Comparison of ENCODE assay signal across 21 mouse cellular contexts in genomic region chr5:118149711-118150110, GRCm38 (mm10). TPM values are rescaled to one million over a fixed set of nuclear protein-coding genes. Genes with fewer than 3 reads are reported as not detected.
DNase-seq lines count a peak whose midpoint lies in the region; ATAC-seq and TF ChIP-seq lines count a peak whose summit lies in the region.
"Had no signal": no experiment of that assay in that cellular context is flagged by ENCODE, and none has a peak within 500 bp of the region (broad histone marks: within the 10 kb centered on the region; RNA-seq: fewer than 3 reads in every experiment).

No protein-coding gene starts in this region.

- TF ChIP-seq CTCF in kidney, adult 2 months (conservative IDR thresholded peaks at IDR 0.05; ENCODE audit: insufficient read depth, insufficient read length, low read depth, low read length) = no peak

- TF ChIP-seq POLR2A in kidney, adult 2 months (IDR thresholded peaks at IDR 0.05; ENCODE audit: low read depth, low read length) = no peak

- peaks cover 8% of the 10 kb centered on the region for H3K36me3 ChIP-seq in heart, embryonic 11.5 days (ENCODE audit: control insufficient read depth, insufficient read depth, low read length)
- H3K36me3 ChIP-seq in kidney, adult 2 months (ENCODE audit: control insufficient read depth, insufficient read depth, low read length) = no peaks in the 10 kb centered on the region

- intact Hi-C loops in heart, postnatal 10 days (cut with DNase I) = no loop called here

- H3K4me2 ChIP-seq in heart, embryonic 11.5 days = no peak overlapping the region
- H3K4me2 ChIP-seq: hindbrain, embryonic 13.5 days; kidney, embryonic 15.5 days; limb, embryonic 12.5 days; neural tube, embryonic 13.5 days had no signal

- peak; percentile 94 for DNase-seq in heart, adult 11 months
- peak; percentile 96 for DNase-seq in adipocyte (ENCODE audit: low spot score)
- peak; percentile 82 for DNase-seq in gastrocnemius, postnatal 25 days
- DNase-seq in heart, postnatal 10 days = peak; percentile 55 to 66
- no peak for DNase-seq in left cerebral cortex, adult 8-10 months (ENCODE audit: low spot score in 2 of 2)
- DNase-seq in layer of hippocampus, postnatal 36 days = no peak
- DNase-seq in kidney, adult 2 months = no peak
- DNase-seq: adrenal gland, postnatal 25 days; cerebellum, adult 18-20 months; forebrain, postnatal 0 days; liver, postnatal 0 days; lung, postnatal 14 days; thymus, postnatal 14 days had no signal

- H3K4me3 ChIP-seq in heart, embryonic 11.5 days (ENCODE audit: low read depth, low read length) = no peak overlapping the region
- no peak overlapping the region for H3K4me3 ChIP-seq in kidney, adult 2 months (ENCODE audit: insufficient read depth, low read depth, low read length)
- H3K4me3 ChIP-seq: hindbrain, embryonic 13.5 days; kidney, embryonic 15.5 days; limb, embryonic 12.5 days; neural tube, embryonic 13.5 days had no signal

- H3K27ac ChIP-seq in heart, embryonic 11.5 days (ENCODE audit: low read depth, low read length) = no peak overlapping the region
- no peak overlapping the region for H3K27ac ChIP-seq in kidney, adult 2 months (ENCODE audit: insufficient read depth, low read depth, low read length)
- H3K27ac ChIP-seq: hindbrain, embryonic 13.5 days; kidney, embryonic 15.5 days; limb, embryonic 12.5 days; neural tube, embryonic 13.5 days had no signal

- H3K27me3 ChIP-seq in heart, embryonic 11.5 days (ENCODE audit: control insufficient read depth, insufficient read depth, low read length) = no peaks in the 10 kb centered on the region
- H3K27me3 ChIP-seq in kidney, adult 2 months (replicated peaks; ENCODE audit: control insufficient read depth, insufficient read depth, low read length) = no peaks in the 10 kb centered on the region
- H3K27me3 ChIP-seq: hindbrain, embryonic 13.5 days; kidney, embryonic 15.5 days; limb, embryonic 12.5 days; neural tube, embryonic 13.5 days had no signal

- no peak for ATAC-seq in heart, embryonic 11.5 days (replicated peaks; ENCODE audit: insufficient number of reproducible peaks, low FRiP score, low TSS enrichment)
- ATAC-seq: forebrain, postnatal 0 days; liver, postnatal 0 days had no signal

- WGBS in heart, embryonic 11.5 days (ENCODE audit: insufficient replicate concordance) = 56% methylated on average over 3 of the region's 3 CpGs
- WGBS in kidney, adult 2 months = 63% methylated on average over 3 of the region's 3 CpGs

- no peak overlapping the region for H3K9ac ChIP-seq in heart, embryonic 11.5 days (ENCODE audit: low read depth, low read length)
- H3K9ac ChIP-seq: forebrain, postnatal 0 days; hindbrain, embryonic 13.5 days; kidney, embryonic 15.5 days; limb, embryonic 12.5 days; liver, postnatal 0 days; neural tube, embryonic 13.5 days had no signal

- peaks cover 56% of the 10 kb centered on the region for H3K4me1 ChIP-seq in heart, embryonic 11.5 days (ENCODE audit: control insufficient read depth, insufficient read depth, low read length)
- peaks cover 6% of the 10 kb centered on the region for H3K4me1 ChIP-seq in kidney, adult 2 months (ENCODE audit: control insufficient read depth, insufficient read depth, low read length)

- no peaks in the 10 kb centered on the region for H3K9me3 ChIP-seq in heart, embryonic 11.5 days (replicated peaks; ENCODE audit: control insufficient read depth, low read length)
- H3K9me3 ChIP-seq: hindbrain, embryonic 13.5 days; kidney, embryonic 15.5 days; limb, embryonic 12.5 days; neural tube, embryonic 13.5 days had no signal

RNA-seq across cellular contexts. Expression of gene Fbxw8, which starts 5.6 kb away (rescaled TPM):
- polyA plus RNA-seq in heart, embryonic 11.5 days (2014; fragmentation: Nextera tagmentation; extraction: Ambion mirVana) = 16.8 and 18.6 TPM in 2 replicates
- total RNA-seq in gastrocnemius, postnatal 25 days (2021) = 10 to 100 TPM; 18.5 to 20.1 TPM
- 10 to 100 TPM; 50.1 to 58.1 TPM for total RNA-seq in heart, postnatal 10 days (2021)
- 10 to 100 TPM; 30.5 to 33.5 (median 31.6) TPM for total RNA-seq in left cerebral cortex, adult 8-10 months (2022)
- 10 to 100 TPM; 35.2 to 37.7 TPM for total RNA-seq in layer of hippocampus, postnatal 36 days (2021)
- polyA plus RNA-seq in kidney, adult 2 months (2012; rRNA removed) = 60.8 and 64.8 TPM in 2 replicates

RNA-seq across cellular contexts. Expression of gene Hrk, which starts 14.7 kb away (rescaled TPM):
- polyA plus RNA-seq in heart, embryonic 11.5 days (2014; fragmentation: Nextera tagmentation; extraction: Ambion mirVana) = not detected in 2 replicates
- under 1 TPM; 0.15 to 0.32 TPM for total RNA-seq in gastrocnemius, postnatal 25 days (2021)
- under 1 TPM; 0.30 to 0.38 TPM for total RNA-seq in heart, postnatal 10 days (2021)
- 10 to 100 TPM; 20.5 to 24.4 (median 22.5) TPM for total RNA-seq in left cerebral cortex, adult 8-10 months (2022)
- 10 to 100 TPM; 38.0 to 40.2 TPM for total RNA-seq in layer of hippocampus, postnatal 36 days (2021)
- polyA plus RNA-seq in kidney, adult 2 months (2012; rRNA removed) = 0.01 and 0.02 TPM in 2 replicates
- total RNA-seq: gastrocnemius, postnatal 4 days; monocyte, adult 5-6 weeks had no signal
- polyA plus RNA-seq: large intestine, adult 2 months; liver, postnatal 0 days had no signal

Comparison
In these comparisons a context has a peak if more than half of its experiments do, and no peak if none do; other contexts are left out.
1. DNase-seq: peak in heart, adult 11 months (single experiment), adipocyte (single experiment), gastrocnemius, postnatal 25 days (single experiment) and heart, postnatal 10 days (2 of 2); none in left cerebral cortex, adult 8-10 months (0 of 2), layer of hippocampus, postnatal 36 days (0 of 2) and kidney, adult 2 months (single experiment).
2. RNA of gene Hrk, which starts 14.7 kb away (total RNA-seq): 38.0 to 40.2 TPM in layer of hippocampus, postnatal 36 days and 20.5 to 24.4 TPM in left cerebral cortex, adult 8-10 months; 0.30 to 0.38 TPM in heart, postnatal 10 days and 0.15 to 0.32 TPM in gastrocnemius, postnatal 25 days; every median in the first group is over 10 times any median in the second.